Mouse (Mus musculus) duodenum, adult 2 months (tissue): ENCODE results near the gene Gpr135. TPM values are rescaled to one million over a fixed set of nuclear protein-coding genes. Genes with fewer than 3 reads are reported as not detected.

Experiments used
- polyA plus RNA-seq: library from polyadenylated mRNA; depleted of rRNA; stranded (reverse); fragments of >200 nt; gene quantifications from 2 replicates; pipeline ENCODE4 v1.2.3, GENCODE M21; 2012; ENCODE audit warnings: low replicate concordance; rRNA removed

Gpr135 gene
- 0.17 and 0.92 TPM in 2 replicates for polyA plus RNA-seq

GRCm38 (mm10) chr12:72070327-72071269 is at the start of gene Gpr135:
Gene Gpr135, minus strand, starts transcription at chr12:72071125.

GRCm38 (mm10) chr12:72085329-72086165 is 14.6 kb upstream of the Gpr135 start, which contains the start of the genes L3hypdh and Jkamp:
Gene L3hypdh, minus strand, starts transcription at chr12:72085439.
Gene Jkamp, plus strand, starts transcription at chr12:72085589.

Other genes with a start within 250 kb of the Gpr135 start
- gene Daam1, start 240.0 kb downstream of the Gpr135 start, polyA plus RNA-seq: 1.3 and 3.3 TPM in 2 replicates
- gene L3hypdh, start 14.3 kb upstream of the Gpr135 start, polyA plus RNA-seq: 2.9 and 5.7 TPM in 2 replicates
- gene Jkamp, start 14.5 kb upstream of the Gpr135 start, polyA plus RNA-seq: 23.3 and 26.6 TPM in 2 replicates
- gene Ccdc175, start 113.9 kb upstream of the Gpr135 start, polyA plus RNA-seq: not detected in 2 replicates